Mouse (Mus musculus) hindbrain, embryonic 11.5 days (tissue): ENCODE data around the gene Irgc1. TPM values are rescaled to one million over a fixed set of nuclear protein-coding genes. Genes with fewer than 3 reads are reported as not detected.

Experiments used
- ATAC-seq: fragments of 200-750 bp; cut with Nextera tagmentation; 2 replicates; pipeline ENCODE4 v1.8.0; 2017; ENCODE audit warnings: mild to moderate bottlenecking, moderate TSS enrichment, moderate library complexity; ENCODE audit not compliant: low FRiP score
- DNase-seq: peaks from one replicate; pipeline ENCODE4 v3.0.0-alpha.2; 2015; ENCODE audit warnings: low spot score
- H3K27ac ChIP-seq: fragments of 300-500 bp; sonication (generic); 2 replicates; pipeline ENCODE4 v1.5.1; 2014; ENCODE audit warnings: mild to moderate bottlenecking, low read depth, low read length
- H3K27me3 ChIP-seq: fragments of 300-500 bp; sonication (generic); 2 replicates; pipeline ENCODE4 v1.6.1; 2014; ENCODE audit warnings: mild to moderate bottlenecking, low read length, moderate library complexity, mixed read lengths; ENCODE audit not compliant: control insufficient read depth, insufficient read depth
- H3K36me3 ChIP-seq: fragments of 300-500 bp; sonication (generic); 2 replicates; pipeline ENCODE4 v1.6.1; 2014; ENCODE audit warnings: mild to moderate bottlenecking, low read length, moderate library complexity, mixed read lengths; ENCODE audit not compliant: control insufficient read depth, insufficient read depth
- H3K4me1 ChIP-seq: fragments of 300-500 bp; sonication (generic); replicated peaks from 2 replicates; pipeline ENCODE4 v1.6.1; 2014; ENCODE audit warnings: low read length, mixed read lengths; ENCODE audit not compliant: control insufficient read depth, insufficient read depth
- H3K4me2 ChIP-seq: fragments of 300-500 bp; sonication (generic); replicated peaks from 2 replicates; pipeline ENCODE4 v1.6.1; 2014; ENCODE audit warnings: mild to moderate bottlenecking, low read depth, low read length
- H3K4me3 ChIP-seq: fragments of 300-500 bp; sonication (generic); 2 replicates; pipeline ENCODE4 v1.5.1; 2014; ENCODE audit warnings: low read depth, low read length
- H3K9ac ChIP-seq: fragments of 300-500 bp; sonication (generic); 2 replicates; pipeline ENCODE4 v1.6.1; 2014; ENCODE audit warnings: low read depth, low read length
- H3K9me3 ChIP-seq: fragments of 300-500 bp; sonication (generic); 2 replicates; pipeline ENCODE4 v1.6.1; 2016; ENCODE audit warnings: low read length; ENCODE audit not compliant: control insufficient read depth
- WGBS: fragments of 180-500 bp; shearing (Covaris S2); extraction: QIAGEN DNeasy Blood & Tissue Kit; methylation state at CpG from one replicate; pipeline ENCODE4 v1.1.7; 2014; 5-methylcytosine and 5-hydroxymethylcytosine counted together
- polyA plus RNA-seq: library from polyadenylated mRNA; unstranded; fragments of >200 nt; fragmentation: Nextera tagmentation; extraction: Ambion mirVana; gene quantifications from 2 replicates; pipeline ENCODE4 v1.2.1, GENCODE M21; 2014

Gene Irgc1
- polyA plus RNA-seq: not detected in 2 replicates

GRCm38 (mm10) chr7:24451855-24452311 lies at the start of gene Irgc1:
Gene Irgc1 (minus strand): TSS chr7:24452297.
- H3K4me2 ChIP-seq: no peak within 1 kb of the TSS
- 81% methylated on average over 9 of the region's 9 CpGs for WGBS
- H3K36me3 ChIP-seq: no peaks in the 10 kb centered on the region
- H3K4me1 ChIP-seq: no peaks in the 10 kb centered on the region
- no peak within 1 kb of the TSS for H3K4me3 ChIP-seq
- no peaks in the 10 kb centered on the region for H3K9me3 ChIP-seq
- no peak for ATAC-seq
- no peak within 1 kb of the TSS for H3K27ac ChIP-seq
- no peaks in the 10 kb centered on the region for H3K27me3 ChIP-seq
- no peak within 1 kb of the TSS for H3K9ac ChIP-seq
- no peak for DNase-seq

- 48% methylated on average over 21 of the region's 21 CpGs for WGBS
- peaks cover 9% of the 10 kb centered on the region; the same call in 1 of the 2 replicates for H3K27me3 ChIP-seq
These were observed 49.4 kb upstream of the Irgc1 start for GRCm38 (mm10) chr7:24501492-24501891.

GRCm38 (mm10) chr7:24500929-24501328 lies 48.8 kb upstream of the Irgc1 start:
- 38% methylated on average over 7 of the region's 7 CpGs for WGBS
- DNase-seq (peak; percentile 59), ATAC-seq (no peak)
- no peaks in the 10 kb centered on the region; the same call in 1 of the 2 replicates for H3K36me3 ChIP-seq
- H3K4me2 ChIP-seq: no peak overlapping the region
- no peak overlapping the region for H3K9ac ChIP-seq
- H3K4me1 ChIP-seq: peaks cover 6% of the 10 kb centered on the region
- H3K9me3 ChIP-seq: no peaks in the 10 kb centered on the region
- no peak overlapping the region for H3K27ac ChIP-seq
- no peak overlapping the region for H3K4me3 ChIP-seq
- H3K27me3 ChIP-seq: peaks cover 9% of the 10 kb centered on the region; the same call in 1 of the 2 replicates

More at GRCm38 (mm10) chr7:24501492-24501891, 49.4 kb upstream of the Irgc1 start:
- DNase-seq: no peak
- Histone ChIP-seq H3K27ac (no peak overlapping the region), H3K36me3 (no peaks in the 10 kb centered on the region; the same call in 1 of the 2 replicates), H3K4me2 (no peak overlapping the region), H3K4me1 (peaks cover 6% of the 10 kb centered on the region), H3K9ac (no peak overlapping the region), H3K9me3 (no peaks in the 10 kb centered on the region), H3K4me3 (no peak overlapping the region)
- ATAC-seq: no peak

- DNase-seq: peak; percentile 57
- H3K27me3 ChIP-seq: peaks cover 9% of the 10 kb centered on the region; the same call in 1 of the 2 replicates
- peaks cover 6% of the 10 kb centered on the region; the same call in 1 of the 2 replicates for H3K4me1 ChIP-seq
- no peaks in the 10 kb centered on the region; the same call in 1 of the 2 replicates for H3K36me3 ChIP-seq
- no peak overlapping the region for H3K27ac ChIP-seq
- H3K9ac ChIP-seq: no peak overlapping the region
- peak overlapping the region; percentile 28 for H3K4me2 ChIP-seq
- peak; percentile 28; the same call in 1 of the 2 replicates for ATAC-seq
- no peaks in the 10 kb centered on the region for H3K9me3 ChIP-seq
- H3K4me3 ChIP-seq: peak overlapping the region; percentile 8; the same call in 1 of the 2 replicates
- WGBS: 14% methylated on average over 41 of the region's 43 CpGs
These were observed 47.9 kb upstream of the Irgc1 start for GRCm38 (mm10) chr7:24499856-24500577.

GRCm38 (mm10) chr7:24488303-24488702 lies 36.2 kb upstream of the Irgc1 start:
- ATAC-seq (no peak), DNase-seq (no peak)
- Histone ChIP-seq H3K27me3 (no peaks in the 10 kb centered on the region), H3K4me1 (0 out of 2 replicates have a peak, but pooled peaks cover 6% of the 10 kb centered on the region), H3K27ac (no peak overlapping the region), H3K4me3 (no peak overlapping the region), H3K4me2 (no peak overlapping the region), H3K36me3 (peaks cover 5% of the 10 kb centered on the region; the same call in 1 of the 2 replicates), H3K9ac (no peak overlapping the region), H3K9me3 (no peaks in the 10 kb centered on the region)
- WGBS: 83% methylated on average over 8 of the region's 8 CpGs

GRCm38 (mm10) chr7:24487403-24487802 lies 35.3 kb upstream of the Irgc1 start:
- Histone ChIP-seq H3K4me1 (0 out of 2 replicates have a peak, but pooled peaks cover 6% of the 10 kb centered on the region), H3K27me3 (no peaks in the 10 kb centered on the region), H3K4me3 (no peak overlapping the region), H3K27ac (0 out of 2 replicates have a peak overlapping the region, but pooled peaks have one; percentile 39), H3K9ac (0 out of 2 replicates have a peak overlapping the region, but pooled peaks have one; percentile 43), H3K4me2 (no peak overlapping the region), H3K36me3 (peaks cover 5% of the 10 kb centered on the region; the same call in 1 of the 2 replicates), H3K9me3 (no peaks in the 10 kb centered on the region)
- DNase-seq: no peak
- WGBS: 30% methylated on average over 1 of the region's 3 CpGs
- peak; percentile 21; the same call in 1 of the 2 replicates for ATAC-seq

GRCm38 (mm10) chr7:24486654-24487130 lies 34.6 kb upstream of the Irgc1 start:
- no peak for DNase-seq
- Histone ChIP-seq H3K9ac (peak overlapping the region; percentile 43; the same call in 1 of the 2 replicates), H3K27me3 (no peaks in the 10 kb centered on the region), H3K4me1 (0 out of 2 replicates have a peak, but pooled peaks cover 6% of the 10 kb centered on the region), H3K36me3 (peaks cover 5% of the 10 kb centered on the region; the same call in 1 of the 2 replicates), H3K27ac (peak overlapping the region; percentile 48), H3K9me3 (no peaks in the 10 kb centered on the region), H3K4me3 (0 out of 2 replicates have a peak overlapping the region, but pooled peaks have one; percentile 11), H3K4me2 (peak overlapping the region; percentile 13)
- 46% methylated on average over 9 of the region's 9 CpGs for WGBS
- ATAC-seq: peak; percentile 58

- no peaks in the 10 kb centered on the region for H3K9me3 ChIP-seq
- 76% methylated on average over 9 of the region's 9 CpGs for WGBS
- no peak overlapping the region for H3K9ac ChIP-seq
- peaks cover 6% of the 10 kb centered on the region; the same call in 1 of the 2 replicates for H3K4me1 ChIP-seq
- DNase-seq (no peak), ATAC-seq (no peak)
- H3K4me3 ChIP-seq: no peak overlapping the region
- H3K27ac ChIP-seq: no peak overlapping the region
- no peaks in the 10 kb centered on the region for H3K27me3 ChIP-seq
- no peak overlapping the region; the same call in 1 of the 2 replicates for H3K4me2 ChIP-seq
- H3K36me3 ChIP-seq: peaks cover 5% of the 10 kb centered on the region; the same call in 1 of the 2 replicates
These were observed 33.4 kb upstream of the Irgc1 start for GRCm38 (mm10) chr7:24485481-24485880.
